Mouse (Mus musculus) testis, adult 2 months (tissue): Measurements from ENCODE around the gene Shroom3.

Source experiments
- CTCF ChIP-seq: fragments of 200-500 bp; IDR thresholded peaks from 2 replicates; pipeline ENCODE4 v1.5.1; 2012; ENCODE audit warnings: low read depth, mild to moderate bottlenecking, inconsistent platforms, low read length, moderate library complexity; ENCODE audit not compliant: control insufficient read depth, insufficient read depth, insufficient replicate concordance
- POLR2A ChIP-seq: fragments of 200-500 bp; IDR thresholded peaks from 2 replicates; pipeline ENCODE4 v1.6.1; 2012; ENCODE audit warnings: low read depth, mild to moderate bottlenecking, inconsistent platforms, low read length, moderate library complexity; ENCODE audit not compliant: control insufficient read depth

- TF ChIP-seq CTCF = no peak
- TF ChIP-seq POLR2A = no peak
Measured at GRCm38 (mm10) chr5:92813562-92813961, 130.3 kb downstream of the Shroom3 start.
